Mouse (Mus musculus) heart, postnatal 0 days (tissue): ENCODE results near the gene Dock3. TPM values are rescaled to one million over a fixed set of nuclear protein-coding genes. Genes with fewer than 3 reads are reported as not detected.

Experiments
- ATAC-seq: fragments of 200-750 bp; cut with Nextera tagmentation; 2 replicates; pipeline ENCODE4 v1.8.0; 2017; ENCODE audit warnings: low read depth, moderate number of reproducible peaks, moderate library complexity; ENCODE audit not compliant: insufficient read depth
- DNase-seq: peaks from one replicate; pipeline ENCODE4 v3.0.0-alpha.2; 2016; ENCODE audit warnings: low spot score
- H3K27ac ChIP-seq: fragments of 300-500 bp; sonication (generic); 2 replicates; pipeline ENCODE4 v1.5.1; 2014; ENCODE audit warnings: low read depth, mild to moderate bottlenecking
- H3K27me3 ChIP-seq: fragments of 300-500 bp; sonication (generic); 2 replicates; pipeline ENCODE4 v1.6.1; 2014; ENCODE audit warnings: low read length, mixed read lengths; ENCODE audit not compliant: control insufficient read depth, insufficient read depth
- H3K36me3 ChIP-seq: fragments of 300-500 bp; sonication (generic); replicated peaks from 2 replicates; pipeline ENCODE4 v1.6.1; 2014; ENCODE audit warnings: low read length, mixed read lengths; ENCODE audit not compliant: control insufficient read depth, insufficient read depth
- H3K4me1 ChIP-seq: fragments of 300-500 bp; sonication (generic); 2 replicates; pipeline ENCODE4 v1.6.1; 2014; ENCODE audit warnings: antibody characterized with exemption; ENCODE audit not compliant: control insufficient read depth, insufficient read depth
- H3K4me2 ChIP-seq: fragments of 300-500 bp; sonication (generic); 2 replicates; pipeline ENCODE4 v1.6.1; 2014; ENCODE audit warnings: low read depth, mild to moderate bottlenecking, low read length, moderate library complexity
- H3K4me3 ChIP-seq: fragments of 300-500 bp; sonication (generic); 2 replicates; pipeline ENCODE4 v1.5.1; 2014; ENCODE audit warnings: low read depth, low read length
- H3K9ac ChIP-seq: fragments of 300-500 bp; sonication (generic); replicated peaks from 2 replicates; pipeline ENCODE4 v1.6.1; 2014; ENCODE audit warnings: low read depth, low read length, mixed read lengths
- H3K9me3 ChIP-seq: fragments of 300-500 bp; sonication (generic); replicated peaks from 2 replicates; pipeline ENCODE4 v1.6.1; 2016; ENCODE audit warnings: low read length; ENCODE audit not compliant: control insufficient read depth
- CTCF ChIP-seq: IDR thresholded peaks from 2 replicates; pipeline ENCODE4 v1.5.1; 2016; ENCODE audit warnings: antibody characterized with exemption, control low read depth, low read depth
- EP300 ChIP-seq: IDR thresholded peaks from 2 replicates; pipeline ENCODE4 v1.6.1; 2016; ENCODE audit warnings: antibody characterized with exemption, low read depth
- WGBS: fragments of 180-500 bp; shearing (Covaris S2); extraction: QIAGEN DNeasy Blood & Tissue Kit; methylation state at CpG from one replicate; pipeline ENCODE4 v1.1.7; 2014; 5-methylcytosine and 5-hydroxymethylcytosine counted together
- microRNA-seq: library from miRNA; unstranded; fragments of <30 nt; microRNA quantifications from one replicate; pipeline ENCODE4, GENCODE M21; 2016
- polyA plus RNA-seq: library from polyadenylated mRNA; unstranded; fragments of >200 nt; fragmentation: Nextera tagmentation; extraction: Ambion mirVana; gene quantifications from 2 replicates; pipeline ENCODE4 v1.2.1, GENCODE M21; 2015
- total RNA-seq: library from RNA; depleted of rRNA; stranded (reverse); fragments of >200 nt; gene quantifications from 2 replicates; pipeline ENCODE4 v1.2.3, GENCODE M21; 2014; ENCODE audit warnings: low replicate concordance; rRNA removed

The Dock3 gene
- total and polyA plus RNA-seq, 2 experiments from 2014 or later: 0.16 to 11.6 TPM

DNA sequence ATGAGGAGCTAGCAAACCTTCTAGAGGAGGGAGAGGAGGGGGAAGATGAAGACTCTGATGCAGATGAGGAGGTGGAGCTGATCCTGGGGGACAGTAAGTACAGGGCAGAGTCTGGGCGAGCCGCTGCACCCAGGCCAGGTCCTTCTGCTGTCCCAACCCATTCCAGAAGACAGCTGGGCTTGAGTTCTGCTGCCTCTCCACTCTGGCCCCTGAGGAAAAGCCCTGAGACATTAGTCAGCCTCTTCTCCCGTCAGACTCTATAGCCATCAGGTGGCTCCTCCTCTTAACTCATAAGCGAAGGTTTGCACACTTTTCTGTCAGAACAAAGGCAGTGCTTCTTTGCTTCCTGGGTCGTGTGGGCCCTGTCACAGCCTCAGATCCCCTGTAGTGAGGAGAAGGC lies 357.5 kb downstream of the Dock3 start:
- Histone ChIP-seq H3K4me1 (no peaks in the 10 kb centered on the region), H3K27ac (no peak overlapping the region), H3K27me3 (no peaks in the 10 kb centered on the region), H3K4me3 (no peak overlapping the region), H3K36me3 (peaks cover 55% of the 10 kb centered on the region), H3K9me3 (no peaks in the 10 kb centered on the region), H3K9ac (no peak overlapping the region), H3K4me2 (no peak overlapping the region)
- DNase-seq: no peak
- ATAC-seq: no peak
- 78% methylated on average over 5 of the region's 5 CpGs for WGBS
- TF ChIP-seq EP300 (no peak), CTCF (no peak)

GRCm38 (mm10) chr9:106858036-106858435 lies 373.7 kb downstream of the Dock3 start:
- Histone ChIP-seq H3K9me3 (no peaks in the 10 kb centered on the region), H3K27ac (no peak overlapping the region), H3K4me2 (no peak overlapping the region), H3K4me3 (no peak overlapping the region), H3K36me3 (peaks cover 84% of the 10 kb centered on the region), H3K27me3 (no peaks in the 10 kb centered on the region), H3K9ac (no peak overlapping the region), H3K4me1 (no peaks in the 10 kb centered on the region)
- DNase-seq (no peak), ATAC-seq (no peak)
- 86% methylated on average over 11 of the region's 11 CpGs for WGBS
- TF ChIP-seq EP300 (no peak), CTCF (no peak)

DNA sequence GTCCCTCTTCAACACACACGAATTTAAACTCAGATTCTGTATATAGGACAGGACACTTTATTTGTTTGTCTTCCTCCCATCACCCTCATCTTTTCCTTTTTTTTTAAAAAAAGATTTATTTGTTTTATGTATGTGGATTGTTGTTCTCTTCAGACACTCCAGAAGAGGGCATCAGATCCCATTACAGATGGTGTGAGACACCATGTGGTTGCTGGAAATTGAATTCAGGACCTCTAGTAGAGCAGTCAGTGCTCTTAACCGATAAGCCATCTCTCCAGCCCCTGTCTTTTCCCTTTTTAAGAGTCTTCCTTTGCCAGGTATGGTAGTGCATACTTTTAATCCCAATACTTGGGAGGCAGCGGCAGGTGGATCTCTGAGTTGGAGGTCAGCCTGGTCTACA lies 375.0 kb downstream of the Dock3 start:
- no peak for DNase-seq
- peaks cover 85% of the 10 kb centered on the region for H3K36me3 ChIP-seq
- H3K4me1 ChIP-seq: no peaks in the 10 kb centered on the region
- H3K27ac ChIP-seq: no peak overlapping the region
- no peak overlapping the region for H3K4me2 ChIP-seq
- no peak overlapping the region for H3K4me3 ChIP-seq
- no peaks in the 10 kb centered on the region for H3K27me3 ChIP-seq
- TF ChIP-seq EP300 (no peak), CTCF (no peak)
- ATAC-seq: no peak
- H3K9ac ChIP-seq: no peak overlapping the region
- 73% methylated on average over 3 of the region's 3 CpGs for WGBS
- H3K9me3 ChIP-seq: no peaks in the 10 kb centered on the region

Small RNAs within 50 kb of the gene (microRNA-seq; reads per million reads assigned to microRNA genes)
- not detected for gene Gm22238

Other genes with a start within 250 kb of the Dock3 start
- 14.8 and 24.0 TPM in 2 replicates for gene Mapkapk3, start 58.0 kb upstream of the Dock3 start, total RNA-seq
- gene Mapkapk3, start 58.0 kb upstream of the Dock3 start, polyA plus RNA-seq: 13.0 and 15.1 TPM in 2 replicates
- 44.8 and 62.6 TPM in 2 replicates for gene Cish, start 64.1 kb upstream of the Dock3 start, total RNA-seq
- 136 and 149 TPM in 2 replicates for gene Cish, start 64.1 kb upstream of the Dock3 start, polyA plus RNA-seq
- 4.8 and 28.7 TPM in 2 replicates for gene Hemk1, start 106.4 kb upstream of the Dock3 start, total RNA-seq
- 12.3 and 15.3 TPM in 2 replicates for gene Hemk1, start 106.4 kb upstream of the Dock3 start, polyA plus RNA-seq
- gene 6430571L13Rik, start 108.7 kb upstream of the Dock3 start, total RNA-seq: 1.1 and 11.0 TPM in 2 replicates
- gene 6430571L13Rik, start 108.7 kb upstream of the Dock3 start, polyA plus RNA-seq: 3.1 and 3.3 TPM in 2 replicates
- 30.6 and 34.8 TPM in 2 replicates for gene Cacna2d2, start 167.7 kb upstream of the Dock3 start, total RNA-seq
- gene Cacna2d2, start 167.7 kb upstream of the Dock3 start, polyA plus RNA-seq: 1.1 and 1.3 TPM in 2 replicates